12 mouse cellular contexts compared by ENCODE assay signal in genomic region chr17:11420839-11421238, GRCm38 (mm10).
A peak's percentile ranks its signal among the peaks of the same experiment; 100 is the strongest.
DNase-seq lines count a peak whose midpoint lies in the region; ATAC-seq and TF ChIP-seq lines count a peak whose summit lies in the region.
"Had no signal": no experiment of that assay in that cellular context is flagged by ENCODE, and none has a peak within 500 bp of the region (broad histone marks: within the 10 kb centered on the region; RNA-seq: fewer than 3 reads in every experiment).

No protein-coding gene starts in this region.

- ATAC-seq in kidney, postnatal 0 days (replicated peaks; ENCODE audit: low FRiP score, low read depth): no peak
- no peak for ATAC-seq in midbrain, embryonic 11.5 days (ENCODE audit: low FRiP score)
- no peak for ATAC-seq in midbrain, postnatal 0 days (ENCODE audit: low FRiP score)

- no peak overlapping the region for H3K9ac ChIP-seq in kidney, postnatal 0 days (ENCODE audit: low read depth, low read length)
- H3K9ac ChIP-seq in midbrain, embryonic 11.5 days (ENCODE audit: low read length): no peak overlapping the region
- no peak overlapping the region for H3K9ac ChIP-seq in midbrain, postnatal 0 days (replicated peaks; ENCODE audit: low read length, poor library complexity, severe bottlenecking)
- H3K9ac ChIP-seq: embryonic facial prominence, embryonic 12.5 days; limb, embryonic 15.5 days had no signal

- no peak for TF ChIP-seq CTCF in kidney, postnatal 0 days (IDR thresholded peaks at IDR 0.05; ENCODE audit: low read depth)
- TF ChIP-seq CTCF in midbrain, postnatal 0 days (IDR thresholded peaks at IDR 0.05): no peak

- H3K4me2 ChIP-seq in kidney, postnatal 0 days (ENCODE audit: low read length): no peak overlapping the region
- H3K4me2 ChIP-seq in midbrain, embryonic 11.5 days: no peak overlapping the region
- no peak overlapping the region for H3K4me2 ChIP-seq in midbrain, postnatal 0 days (ENCODE audit: low read depth, low read length, poor library complexity, severe bottlenecking)
- H3K4me2 ChIP-seq: embryonic facial prominence, embryonic 12.5 days; limb, embryonic 15.5 days had no signal

- H3K4me3 ChIP-seq in kidney, postnatal 0 days (replicated peaks; ENCODE audit: low read depth, low read length): no peak overlapping the region
- H3K4me3 ChIP-seq in midbrain, embryonic 11.5 days (ENCODE audit: low read depth, low read length): no peak overlapping the region
- no peak overlapping the region for H3K4me3 ChIP-seq in midbrain, postnatal 0 days (ENCODE audit: low read depth, low read length)
- H3K4me3 ChIP-seq: embryonic facial prominence, embryonic 12.5 days; forebrain, embryonic 10.5 days; limb, embryonic 15.5 days had no signal

- 69% methylated on average over 6 of the region's 6 CpGs for WGBS in kidney, postnatal 0 days
- WGBS in midbrain, embryonic 11.5 days: 86% methylated on average over 6 of the region's 6 CpGs
- WGBS in midbrain, postnatal 0 days: 80% methylated on average over 6 of the region's 6 CpGs

- no peaks in the 10 kb centered on the region for H3K36me3 ChIP-seq in kidney, postnatal 0 days (ENCODE audit: insufficient read depth, low read length)
- no peaks in the 10 kb centered on the region for H3K36me3 ChIP-seq in midbrain, embryonic 11.5 days (ENCODE audit: control insufficient read depth, insufficient read depth, low read length)
- no peaks in the 10 kb centered on the region for H3K36me3 ChIP-seq in midbrain, postnatal 0 days (ENCODE audit: insufficient read depth, low read length)
- H3K36me3 ChIP-seq: embryonic facial prominence, embryonic 12.5 days; forebrain, embryonic 10.5 days; limb, embryonic 15.5 days had no signal

- H3K9me3 ChIP-seq in kidney, postnatal 0 days (replicated peaks; ENCODE audit: low read length): no peaks in the 10 kb centered on the region
- no peaks in the 10 kb centered on the region for H3K9me3 ChIP-seq in midbrain, embryonic 11.5 days (ENCODE audit: control insufficient read depth, low read length)
- H3K9me3 ChIP-seq in midbrain, postnatal 0 days (ENCODE audit: low read length): no peaks in the 10 kb centered on the region
- H3K9me3 ChIP-seq: embryonic facial prominence, embryonic 12.5 days; forebrain, embryonic 10.5 days; limb, embryonic 15.5 days had no signal

- no peaks in the 10 kb centered on the region for H3K4me1 ChIP-seq in kidney, postnatal 0 days (replicated peaks; ENCODE audit: insufficient read depth, low read length)
- H3K4me1 ChIP-seq in midbrain, embryonic 11.5 days (ENCODE audit: control insufficient read depth, insufficient read depth, low read length): 0 out of 2 replicates have a peak, but pooled peaks cover 2% of the 10 kb centered on the region
- H3K4me1 ChIP-seq in midbrain, postnatal 0 days (ENCODE audit: insufficient read depth, low read length): no peaks in the 10 kb centered on the region
- H3K4me1 ChIP-seq: embryonic facial prominence, embryonic 12.5 days; limb, embryonic 15.5 days had no signal

- DNase-seq in kidney, postnatal 0 days (ENCODE audit: low spot score): peak; percentile 17
- no peak for DNase-seq in kidney, postnatal 36 days
- DNase-seq in midbrain, embryonic 11.5 days (ENCODE audit: low spot score, missing footprints): peak; percentile 81
- DNase-seq in midbrain, postnatal 0 days (ENCODE audit: low spot score): no peak
- peak; percentile 61 to 75 for DNase-seq in cerebellum, postnatal 10 days
- peak; percentile 5 for DNase-seq in right cerebral cortex, postnatal 4 days
- no peak for DNase-seq in thymus, adult 18-20 months
- DNase-seq: spleen, adult 18-20 months had no signal

- H3K27ac ChIP-seq in kidney, postnatal 0 days: no peak overlapping the region
- no peak overlapping the region for H3K27ac ChIP-seq in midbrain, embryonic 11.5 days (ENCODE audit: low read depth, low read length)
- no peak overlapping the region for H3K27ac ChIP-seq in midbrain, postnatal 0 days (ENCODE audit: low read depth, low read length)
- H3K27ac ChIP-seq: embryonic facial prominence, embryonic 12.5 days; forebrain, embryonic 10.5 days; limb, embryonic 15.5 days; stomach, postnatal 0 days had no signal

- H3K27me3 ChIP-seq in kidney, postnatal 0 days (ENCODE audit: insufficient read depth, low read length): no peaks in the 10 kb centered on the region
- no peaks in the 10 kb centered on the region for H3K27me3 ChIP-seq in midbrain, embryonic 11.5 days (ENCODE audit: control insufficient read depth, insufficient read depth, low read length)
- H3K27me3 ChIP-seq in midbrain, postnatal 0 days (ENCODE audit: insufficient read depth, low read length): no peaks in the 10 kb centered on the region
- H3K27me3 ChIP-seq: embryonic facial prominence, embryonic 12.5 days; limb, embryonic 15.5 days had no signal

Comparison
In these comparisons a context has a peak if more than half of its experiments do, and no peak if none do; other contexts are left out.
1. DNase-seq: peak in kidney, postnatal 0 days (single experiment), midbrain, embryonic 11.5 days (single experiment), cerebellum, postnatal 10 days (2 of 2) and right cerebral cortex, postnatal 4 days (single experiment); none in kidney, postnatal 36 days (0 of 2), midbrain, postnatal 0 days (single experiment) and thymus, adult 18-20 months (0 of 2).